Mouse (Mus musculus): ENCODE measurements around the gene Lrrc23.
A peak's percentile ranks its signal among the peaks of the same experiment; 100 is the strongest.

DNA sequence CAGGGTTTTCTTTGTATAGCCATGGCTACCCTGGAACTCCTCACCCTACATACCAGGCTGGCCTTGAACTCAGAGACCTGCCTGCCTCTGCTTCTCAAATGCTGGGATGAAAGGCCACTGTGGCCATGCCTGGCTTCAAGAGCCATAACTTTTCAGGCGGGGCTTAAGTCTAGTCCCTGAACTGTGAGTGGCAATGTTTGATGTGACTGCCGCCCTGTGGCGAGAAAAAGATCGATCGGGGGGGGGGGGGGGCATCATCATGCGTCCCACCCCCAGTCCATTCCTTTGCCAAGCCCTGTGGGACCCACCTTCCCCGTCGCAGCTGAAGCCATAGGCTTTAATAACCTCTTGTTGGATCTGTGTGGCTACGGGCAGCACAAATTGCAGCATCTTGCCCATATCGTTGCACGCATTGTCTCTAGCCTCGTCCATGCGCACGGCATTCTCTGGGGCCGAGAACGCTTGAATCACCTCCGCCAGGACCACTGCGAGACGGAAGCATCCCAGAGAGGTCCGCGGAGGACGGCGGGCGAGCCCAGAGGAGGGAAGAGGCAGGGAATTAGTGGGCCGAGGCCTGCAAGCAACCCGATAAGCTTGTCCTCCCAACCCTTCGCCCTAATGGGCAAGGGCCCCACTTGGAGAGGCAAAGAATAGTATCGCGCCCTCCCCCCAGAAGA lies 39.2 kb downstream of the Lrrc23 start:
- TF ChIP-seq CTCF (IDR thresholded peaks at IDR 0.05; ENCODE audit: low read depth, low read length) = no peak
- TF ChIP-seq GATA1 (IDR thresholded peaks at IDR 0.05; ENCODE audit: borderline replicate concordance, low read length) = no peak
- no peak; the same call in 1 of the 2 replicates for TF ChIP-seq TAL1 (conservative IDR thresholded peaks at IDR 0.05; ENCODE audit: low read depth, low read length)
- peak; percentile 100 for TF ChIP-seq POLR2AphosphoS5 (IDR thresholded peaks at IDR 0.05; ENCODE audit: insufficient replicate concordance, low read depth, low read length)
- TF ChIP-seq GATA2 (IDR thresholded peaks at IDR 0.05; ENCODE audit: borderline replicate concordance, low read depth, low read length) = no peak
